Mouse (Mus musculus): ENCODE data around the gene Gm37240. TPM values are rescaled to one million over a fixed set of nuclear protein-coding genes. Genes with fewer than 3 reads are reported as not detected.

Gene Gm37240
- total RNA-seq, 2 experiments from 2014 or later, result 0.98 to 1.0 TPM

GRCm38 (mm10) chr3:84735716-84736115, 1151.6 kb downstream of the Gm37240 start:
- DNase-seq (ENCODE audit: low spot score in 2 of 2), result no peak

GRCm38 (mm10) chr3:84732516-84732915, 1154.8 kb downstream of the Gm37240 start:
- no peak for DNase-seq (ENCODE audit: low spot score in 2 of 2)

GRCm38 (mm10) chr3:84732016-84732502, 1155.3 kb downstream of the Gm37240 start:
- DNase-seq (ENCODE audit: low spot score in 2 of 2), result peak in 1 of 2 experiments; percentile 36

GRCm38 (mm10) chr3:84731403-84732015, 1155.8 kb downstream of the Gm37240 start:
- no peak for DNase-seq (ENCODE audit: low spot score in 2 of 2)

DNA sequence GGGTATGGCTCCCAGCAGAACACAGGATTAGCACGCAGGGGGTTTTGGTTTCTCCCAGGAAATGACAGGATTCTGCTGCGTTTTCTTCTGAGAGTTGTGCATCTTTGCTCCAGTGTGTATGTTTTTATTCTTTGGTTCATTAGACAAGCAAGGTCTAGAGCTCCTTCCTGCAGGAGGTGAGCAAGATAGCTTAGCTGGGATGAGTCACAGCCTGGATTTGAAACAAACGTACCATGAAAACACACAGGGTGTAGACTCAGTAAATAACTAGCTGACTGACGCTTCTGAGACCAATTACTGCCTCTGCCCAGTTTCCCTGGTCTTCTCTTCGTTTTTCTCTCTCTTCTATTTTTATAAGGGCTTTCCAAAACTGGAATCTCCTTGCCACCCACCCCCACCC, 1156.3 kb downstream of the Gm37240 start:
- DNase-seq (ENCODE audit: low spot score in 2 of 2), result no peak

DNA sequence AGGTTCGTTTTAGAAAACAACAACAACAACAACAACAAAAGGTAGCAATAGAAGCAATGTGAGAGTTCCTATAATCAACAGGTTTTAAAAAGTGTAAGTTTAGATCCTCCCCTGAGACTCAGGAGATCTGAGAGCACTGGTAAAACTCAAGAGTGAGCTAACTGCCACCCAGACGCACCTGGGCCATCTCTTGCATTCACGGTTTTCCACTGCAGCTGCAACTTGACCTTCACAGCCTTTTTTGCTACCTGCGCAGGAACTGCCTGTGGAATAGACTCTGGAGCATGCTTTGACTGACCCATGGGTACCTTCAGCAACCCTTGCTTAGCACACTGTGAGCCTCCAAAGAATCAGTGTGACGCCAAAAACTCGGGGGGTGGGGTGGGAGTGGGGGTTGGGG, 1157.5 kb downstream of the Gm37240 start:
- no peak for DNase-seq (ENCODE audit: low spot score in 2 of 2)

- no peak for DNase-seq (ENCODE audit: low spot score in 2 of 2)
Measured at GRCm38 (mm10) chr3:84723996-84724395, 1163.3 kb downstream of the Gm37240 start.

- DNase-seq (ENCODE audit: low spot score in 2 of 2), result no peak
Measured at GRCm38 (mm10) chr3:84722680-84723079, 1164.6 kb downstream of the Gm37240 start.

GRCm38 (mm10) chr3:84715073-84715768, 1172.1 kb downstream of the Gm37240 start:
- no peak for DNase-seq (ENCODE audit: low spot score in 2 of 2)

DNA sequence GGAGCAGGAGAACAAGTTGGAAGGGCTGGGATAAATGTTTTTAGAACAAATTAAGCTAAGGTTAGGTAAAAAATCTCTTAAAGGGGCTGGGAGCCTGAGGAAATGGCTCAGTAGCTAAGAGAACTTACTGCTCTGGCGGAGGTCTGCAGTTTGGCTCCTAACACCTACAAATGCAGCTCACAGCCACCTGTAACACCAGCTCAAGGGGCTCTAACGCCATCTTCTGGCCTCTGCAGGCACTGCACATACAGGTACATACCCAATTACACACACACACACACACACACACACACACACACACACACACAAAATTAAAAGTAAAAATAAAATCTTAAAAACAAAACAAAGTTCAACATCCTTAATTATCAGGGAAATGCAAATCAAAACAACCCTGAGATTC, 1174.4 kb downstream of the Gm37240 start:
- no peak for DNase-seq (ENCODE audit: low spot score in 2 of 2)

DNA sequence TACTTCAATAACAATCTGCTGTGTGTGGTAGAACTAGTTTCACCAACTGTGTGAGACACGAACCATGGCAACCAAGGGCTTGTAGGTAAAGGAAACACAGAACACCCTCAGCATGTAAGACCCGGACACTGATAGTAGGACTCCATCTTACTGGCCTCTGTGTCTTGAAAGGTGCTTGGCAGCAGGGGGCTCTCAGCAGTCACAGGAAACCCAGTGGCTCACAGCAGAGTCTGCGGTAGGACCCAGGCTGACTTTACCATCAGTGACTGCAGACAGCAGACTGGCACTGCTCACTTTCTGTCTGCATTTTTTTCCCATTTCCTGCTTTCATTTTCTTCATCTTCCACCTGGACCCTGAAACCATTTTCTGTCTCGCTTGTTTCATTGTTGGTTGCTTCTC, 1176.6 kb downstream of the Gm37240 start:
- no peak for DNase-seq (ENCODE audit: low spot score in 2 of 2)

DNA sequence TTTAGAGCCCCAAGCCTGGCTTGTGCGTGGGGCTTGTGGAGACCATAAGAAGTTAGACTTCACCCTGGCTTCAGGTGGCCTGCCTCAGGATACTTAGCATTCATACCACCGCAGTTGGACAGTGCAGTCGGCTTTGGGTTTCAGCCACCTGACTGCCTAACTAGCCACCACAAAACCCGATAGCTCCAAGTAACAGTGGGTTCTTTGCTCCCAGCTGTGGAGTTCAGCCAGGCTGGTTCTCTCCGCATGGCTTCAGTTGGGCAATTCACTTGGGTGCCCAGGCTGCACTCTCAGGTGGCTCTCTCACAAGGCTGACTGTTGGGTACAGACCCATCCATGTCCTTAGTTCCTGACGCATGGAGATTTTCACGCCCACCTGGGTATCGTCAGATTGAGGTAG, 1177.4 kb downstream of the Gm37240 start:
- no peak for DNase-seq (ENCODE audit: low spot score in 2 of 2)

- DNase-seq (ENCODE audit: low spot score in 2 of 2), result no peak
Measured at GRCm38 (mm10) chr3:84709100-84709499, 1178.2 kb downstream of the Gm37240 start.

- DNase-seq (ENCODE audit: low spot score in 2 of 2), result no peak
Measured at GRCm38 (mm10) chr3:84708469-84708868, 1178.8 kb downstream of the Gm37240 start.

DNA sequence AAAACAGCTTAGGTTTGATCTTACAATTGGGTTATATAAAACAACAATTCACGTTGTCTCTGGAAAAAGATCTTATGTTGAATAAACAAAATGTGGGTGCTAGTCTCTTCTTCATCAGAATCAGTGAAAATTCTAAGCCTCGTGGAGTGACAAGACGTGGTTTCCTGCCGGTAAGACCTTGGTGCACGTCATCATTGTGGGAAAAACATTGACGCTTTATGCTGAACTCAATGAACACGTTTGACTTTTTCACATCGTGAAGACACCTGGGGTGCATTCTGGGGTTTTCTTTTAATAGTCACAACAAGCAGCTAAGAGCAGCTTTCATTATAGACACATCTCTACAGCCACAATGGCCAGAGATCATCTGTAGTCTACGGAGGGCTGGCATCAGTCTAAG, 1182.1 kb downstream of the Gm37240 start:
- DNase-seq (ENCODE audit: low spot score in 2 of 2), result no peak

DNA sequence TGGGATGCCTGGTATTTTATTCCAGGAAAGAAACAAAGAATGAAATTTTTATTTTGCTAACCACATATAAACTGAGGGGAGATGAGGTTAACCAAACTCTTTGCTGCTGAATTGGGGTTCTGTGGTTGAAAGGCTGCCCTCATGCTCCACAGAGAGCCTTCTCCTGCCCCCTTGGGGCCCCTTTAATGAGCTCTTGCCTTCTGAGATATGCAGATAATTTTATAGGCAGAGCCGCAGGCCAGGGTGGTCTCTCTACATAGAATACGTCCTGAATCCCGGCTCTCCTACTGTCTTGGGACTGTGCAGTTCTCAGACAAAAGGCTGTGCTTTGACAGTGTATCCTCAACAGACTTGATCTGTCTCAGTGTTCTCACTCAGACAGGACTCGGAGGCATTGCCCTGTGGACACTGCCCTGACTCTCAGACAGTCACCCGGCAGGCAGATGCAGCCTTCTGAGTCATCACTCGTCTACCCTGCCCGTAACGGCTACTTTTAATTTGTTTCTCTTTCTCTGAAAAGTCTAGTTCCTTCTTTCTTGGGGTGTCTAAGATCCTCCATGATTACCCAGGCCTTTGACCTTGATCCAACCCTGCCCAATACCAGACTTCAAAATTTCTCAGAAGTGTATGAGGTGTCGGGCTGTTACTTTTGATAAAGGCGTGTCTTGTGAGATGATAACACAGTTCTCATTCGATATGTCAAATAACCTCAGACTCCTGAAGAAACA, 1184.1 kb downstream of the Gm37240 start:
- no peak for DNase-seq (ENCODE audit: low spot score in 2 of 2)

DNA sequence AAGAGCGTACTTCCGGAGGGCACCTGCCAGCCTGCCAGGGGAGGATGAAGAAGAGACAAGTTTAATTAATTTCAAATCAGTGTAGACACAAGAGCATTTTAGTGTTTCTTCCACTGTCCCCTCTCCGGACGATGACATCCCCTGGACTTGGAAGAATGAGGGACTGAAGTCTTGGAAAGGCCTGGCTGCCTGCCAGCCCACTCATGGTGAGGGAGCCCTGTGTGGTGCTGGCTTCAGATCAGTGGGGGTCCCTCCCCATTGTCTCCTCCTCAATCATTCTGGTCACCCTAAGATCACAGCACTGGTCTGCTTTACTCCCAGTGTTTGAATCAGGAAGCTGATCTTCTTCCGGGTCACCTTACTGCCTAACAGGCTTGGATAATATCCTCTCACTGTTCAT, 1185.4 kb downstream of the Gm37240 start:
- no peak for DNase-seq (ENCODE audit: low spot score in 2 of 2)

DNA sequence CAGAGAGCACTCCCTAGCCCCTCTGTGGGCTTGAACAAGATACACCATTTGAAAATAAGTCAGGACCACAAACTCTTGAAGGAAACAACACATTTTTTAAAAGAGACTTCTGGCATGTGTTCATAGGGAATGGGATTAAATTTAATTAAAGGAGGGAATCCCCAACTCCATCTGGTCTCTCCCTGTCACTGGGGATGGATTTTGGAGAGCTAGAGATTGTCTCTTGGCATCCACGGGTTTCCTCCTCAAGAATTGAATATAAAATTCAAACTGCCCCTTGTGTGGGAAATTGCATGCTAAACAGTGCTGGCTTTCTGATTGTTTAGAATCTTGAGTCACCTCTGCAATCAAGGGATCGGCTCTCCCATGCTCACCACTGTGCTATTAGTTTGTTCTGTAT, 1185.8 kb downstream of the Gm37240 start:
- no peak for DNase-seq (ENCODE audit: low spot score in 2 of 2)

DNA sequence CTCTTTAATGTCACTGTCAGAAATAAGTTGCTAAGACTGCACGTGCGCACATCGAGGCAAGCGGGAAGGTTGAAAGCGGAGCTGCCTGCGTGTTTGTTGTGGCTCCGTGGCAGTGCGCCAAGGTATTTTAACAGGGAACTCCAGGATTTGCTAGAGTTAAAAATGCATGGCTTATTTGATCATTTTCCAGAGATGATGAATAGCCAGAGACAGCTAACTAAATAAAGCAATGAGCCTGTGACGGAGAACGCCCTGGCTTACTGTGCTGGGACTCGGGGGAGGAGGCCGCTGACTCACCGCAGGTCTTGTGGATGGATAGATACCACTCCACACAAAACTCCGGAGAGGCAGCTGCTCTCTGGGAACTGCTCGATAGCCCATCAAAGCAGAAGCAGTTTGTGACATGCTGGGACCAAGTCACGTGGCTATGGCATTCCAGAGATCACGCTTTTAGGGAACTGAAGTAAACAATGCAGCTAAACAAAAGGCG, 1190.8 kb downstream of the Gm37240 start:
- peak in 1 of 2 experiments; percentile 10 for DNase-seq (ENCODE audit: low spot score in 2 of 2)

- no peak for DNase-seq (ENCODE audit: low spot score in 2 of 2)
Measured at GRCm38 (mm10) chr3:84695867-84696361, 1191.4 kb downstream of the Gm37240 start.

DNA sequence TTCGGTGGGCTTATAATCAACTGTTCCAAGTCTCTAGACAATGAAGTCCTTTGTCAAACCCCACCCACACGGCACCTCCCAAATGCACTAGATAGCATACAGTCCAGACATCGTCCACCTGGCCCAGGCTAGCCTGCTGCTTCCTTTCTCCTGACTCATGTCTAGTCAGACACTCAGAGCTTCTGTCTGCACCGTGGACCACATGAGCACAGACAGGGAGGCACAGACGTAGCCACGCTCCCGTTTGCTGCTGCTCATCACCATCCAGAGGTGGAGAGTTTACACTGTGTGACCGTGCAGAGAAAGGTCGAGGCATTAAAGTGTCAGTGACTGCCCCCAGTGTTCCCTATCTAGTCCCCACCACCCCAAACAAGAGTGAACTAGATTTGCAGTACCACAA, 1191.9 kb downstream of the Gm37240 start:
- no peak for DNase-seq (ENCODE audit: low spot score in 2 of 2)

DNA sequence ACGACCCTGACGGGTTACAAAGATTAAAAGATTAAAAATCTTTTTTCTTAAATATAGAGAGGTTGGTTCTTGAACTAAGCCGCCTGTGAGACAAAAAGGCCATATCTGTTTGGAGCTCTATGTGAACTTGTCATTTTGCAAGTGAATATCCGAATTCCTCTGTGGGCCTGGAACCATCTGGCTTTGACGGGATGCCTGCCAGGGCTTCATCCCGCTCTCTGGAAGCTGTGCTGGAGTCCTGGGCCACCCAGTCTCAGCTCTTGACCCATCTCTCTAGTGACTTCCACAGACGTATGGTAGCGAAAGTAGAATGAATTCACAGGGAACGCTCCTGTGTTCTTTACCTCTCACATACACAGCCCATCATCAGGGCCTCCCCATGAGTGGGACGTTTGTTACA, 1193.4 kb downstream of the Gm37240 start:
- no peak for DNase-seq (ENCODE audit: low spot score in 2 of 2)

All from layer of hippocampus, postnatal 14 days (tissue).